8 mouse cellular contexts compared by ENCODE assay signal in the genomic region with DNA sequence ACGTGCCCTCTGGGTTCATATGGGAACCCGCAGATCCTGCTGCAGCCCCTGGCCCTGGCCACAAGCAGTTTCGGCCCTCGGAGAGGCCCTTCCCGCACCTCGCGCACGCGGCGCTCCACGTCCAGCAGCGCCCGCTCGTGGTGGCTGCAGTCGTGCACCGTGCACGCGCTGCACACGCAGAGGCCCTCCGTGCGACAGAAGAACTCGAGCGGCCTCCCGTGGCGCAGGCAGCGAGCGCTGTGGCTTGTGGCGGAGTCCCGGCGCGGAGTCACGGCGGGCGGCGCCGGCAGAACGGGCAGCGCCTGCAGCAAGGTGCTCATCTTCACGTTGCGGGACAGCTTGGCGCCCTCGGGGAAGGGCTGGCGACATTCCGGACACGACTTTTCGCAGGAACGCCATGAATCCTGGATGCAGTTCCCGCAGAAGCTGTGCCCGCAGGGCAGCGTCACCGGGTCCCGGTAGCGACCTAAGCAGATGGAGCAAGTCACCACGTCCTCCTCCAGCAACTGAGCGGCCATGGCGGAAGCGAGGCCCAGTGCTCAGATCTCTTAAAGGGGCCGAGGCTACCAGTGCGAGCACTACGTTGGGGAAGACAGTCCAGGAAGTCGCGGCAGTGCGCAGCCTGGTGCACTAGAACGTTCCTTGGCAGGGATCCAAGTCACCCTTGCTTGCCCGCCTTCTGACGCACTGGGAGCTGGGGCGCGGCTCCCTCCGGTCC. TPM values are rescaled to one million over a fixed set of nuclear protein-coding genes. Genes with fewer than 3 reads are reported as not detected.
DNase-seq lines count a peak whose midpoint lies in the region; ATAC-seq lines count a peak whose summit lies in the region.

Gene Trim65 (minus strand): TSS at position 641 of the 718 bp plus-strand sequence.

- H3K4me1 ChIP-seq in forebrain, embryonic 10.5 days, result peaks cover 44% of the 10 kb centered on the region
- peaks cover 47% of the 10 kb centered on the region for H3K4me1 ChIP-seq in heart, embryonic 15.5 days (replicated peaks)
- H3K4me1 ChIP-seq in liver, embryonic 13.5 days (replicated peaks), result peaks cover 55% of the 10 kb centered on the region
- H3K4me1 ChIP-seq in stomach, embryonic 14.5 days (ENCODE audit: control insufficient read depth, insufficient read depth, low read length), result peaks cover 25% of the 10 kb centered on the region

- DNase-seq in c-Kit-positive CD71-negative TER-119-negative erythroid progenitor cells, embryonic 14.5 days (ENCODE audit: low read depth), result peak; percentile 72
- peak; percentile 80 for DNase-seq in forebrain, embryonic 10.5 days (ENCODE audit: extremely low spot score, low spot score)
- peak; percentile 94 to 95 for DNase-seq in kidney, postnatal 25 days
- peak; percentile 72 for DNase-seq in liver, embryonic 13.5 days
- DNase-seq in natural killer cell, adult 2 months (ENCODE audit: low spot score in 2 of 2), result peak; percentile 85 to 88

- H3K4me2 ChIP-seq in heart, embryonic 15.5 days, result peak within 1 kb of the TSS; percentile 79
- peak within 1 kb of the TSS; percentile 82 for H3K4me2 ChIP-seq in liver, embryonic 13.5 days
- peak within 1 kb of the TSS; percentile 62 for H3K4me2 ChIP-seq in stomach, embryonic 14.5 days (replicated peaks; ENCODE audit: low read depth, low read length)

- H3K9ac ChIP-seq in heart, embryonic 15.5 days, result peak within 1 kb of the TSS; percentile 86
- peak within 1 kb of the TSS; percentile 76 for H3K9ac ChIP-seq in liver, embryonic 13.5 days
- H3K9ac ChIP-seq in stomach, embryonic 14.5 days (replicated peaks; ENCODE audit: low read depth, low read length), result peak within 1 kb of the TSS; percentile 60

- 3% methylated on average over 69 of the region's 69 CpGs for WGBS in forebrain, embryonic 10.5 days
- WGBS in heart, embryonic 15.5 days, result under 1% methylated on average over 69 of the region's 69 CpGs
- under 1% methylated on average over 69 of the region's 69 CpGs for WGBS in liver, embryonic 13.5 days (ENCODE audit: insufficient replicate concordance)
- under 1% methylated on average over 69 of the region's 69 CpGs for WGBS in stomach, embryonic 14.5 days

- peaks cover 52% of the 10 kb centered on the region for H3K36me3 ChIP-seq in forebrain, embryonic 10.5 days (replicated peaks)
- peaks cover 42% of the 10 kb centered on the region for H3K36me3 ChIP-seq in heart, embryonic 15.5 days
- peaks cover 51% of the 10 kb centered on the region for H3K36me3 ChIP-seq in liver, embryonic 13.5 days
- H3K36me3 ChIP-seq in stomach, embryonic 14.5 days (ENCODE audit: control insufficient read depth, insufficient read depth, low read length), result peaks cover 16% of the 10 kb centered on the region; the same call in 1 of the 2 replicates

- peak within 1 kb of the TSS; percentile 90 for H3K27ac ChIP-seq in forebrain, embryonic 10.5 days
- peak within 1 kb of the TSS; percentile 97 for H3K27ac ChIP-seq in heart, embryonic 15.5 days
- H3K27ac ChIP-seq in liver, embryonic 13.5 days, result peak within 1 kb of the TSS; percentile 78
- H3K27ac ChIP-seq in stomach, embryonic 14.5 days (ENCODE audit: low read length), result peak within 1 kb of the TSS; percentile 92

- ATAC-seq in CD4-positive, CD25-positive, alpha-beta regulatory T cell, adult 4 months, result peak; percentile 89
- peak; percentile 80 for ATAC-seq in heart, embryonic 15.5 days (replicated peaks; ENCODE audit: insufficient number of reproducible peaks, insufficient read depth, low FRiP score, low read depth)
- ATAC-seq in liver, embryonic 13.5 days (ENCODE audit: low read depth), result peak; percentile 75
- peak; percentile 79 for ATAC-seq in stomach, embryonic 14.5 days (ENCODE audit: insufficient number of reproducible peaks, insufficient read depth, low FRiP score, low read depth)

- peaks cover 29% of the 10 kb centered on the region for H3K27me3 ChIP-seq in forebrain, embryonic 10.5 days (ENCODE audit: poor library complexity, severe bottlenecking)
- H3K27me3 ChIP-seq in heart, embryonic 15.5 days, result no peaks in the 10 kb centered on the region
- no peaks in the 10 kb centered on the region for H3K27me3 ChIP-seq in liver, embryonic 13.5 days
- no peaks in the 10 kb centered on the region for H3K27me3 ChIP-seq in stomach, embryonic 14.5 days (ENCODE audit: control insufficient read depth, insufficient read depth, low read length)

- peak within 1 kb of the TSS; percentile 66 for H3K4me3 ChIP-seq in forebrain, embryonic 10.5 days
- H3K4me3 ChIP-seq in heart, embryonic 15.5 days, result peak within 1 kb of the TSS; percentile 78
- H3K4me3 ChIP-seq in liver, embryonic 13.5 days (replicated peaks), result peak within 1 kb of the TSS; percentile 66
- H3K4me3 ChIP-seq in stomach, embryonic 14.5 days (ENCODE audit: low read depth, low read length), result peak within 1 kb of the TSS; percentile 55

- no peaks in the 10 kb centered on the region for H3K9me3 ChIP-seq in forebrain, embryonic 10.5 days
- H3K9me3 ChIP-seq in heart, embryonic 15.5 days (replicated peaks), result no peaks in the 10 kb centered on the region
- H3K9me3 ChIP-seq in liver, embryonic 13.5 days (replicated peaks), result no peaks in the 10 kb centered on the region
- no peaks in the 10 kb centered on the region for H3K9me3 ChIP-seq in stomach, embryonic 14.5 days (ENCODE audit: control insufficient read depth, low read depth, low read length)

RNA-seq across cellular contexts. Expression of gene Trim65, which starts in this region (rescaled TPM):
- 10 to 100 TPM; 14.4 to 17.9 TPM for polyA plus RNA-seq in CD4-positive, CD25-positive, alpha-beta regulatory T cell, adult 4 months (2017; shearing (Covaris generic))
- 1.7 TPM in 2 replicates for polyA plus RNA-seq in forebrain, embryonic 10.5 days (2016; fragmentation: Nextera tagmentation; extraction: Ambion mirVana)
- 5.0 and 5.5 TPM in 2 replicates for polyA plus RNA-seq in heart, embryonic 15.5 days (2015; fragmentation: Nextera tagmentation; extraction: Ambion mirVana)
- 1.1 and 1.4 TPM in 2 replicates for polyA plus RNA-seq in liver, embryonic 13.5 days (2015; fragmentation: Nextera tagmentation; extraction: Ambion mirVana)
- 5.0 and 6.4 TPM in 2 replicates for polyA plus RNA-seq in stomach, embryonic 14.5 days (2014; fragmentation: Nextera tagmentation; extraction: Ambion mirVana)

Comparison
In these comparisons a context has a peak if more than half of its experiments do, and no peak if none do; other contexts are left out.
1. Peak in every context shown above with its lines: DNase-seq, ATAC-seq, H3K4me3 ChIP-seq and H3K27ac ChIP-seq.